Mouse (Mus musculus): ENCODE data around the gene Gsta3. TPM values are rescaled to one million over a fixed set of nuclear protein-coding genes. Genes with fewer than 3 reads are reported as not detected.

Gene Gsta3
- polyA plus RNA-seq (2012; rRNA removed) = 2.9 and 4.6 TPM in 2 replicates

DNA sequence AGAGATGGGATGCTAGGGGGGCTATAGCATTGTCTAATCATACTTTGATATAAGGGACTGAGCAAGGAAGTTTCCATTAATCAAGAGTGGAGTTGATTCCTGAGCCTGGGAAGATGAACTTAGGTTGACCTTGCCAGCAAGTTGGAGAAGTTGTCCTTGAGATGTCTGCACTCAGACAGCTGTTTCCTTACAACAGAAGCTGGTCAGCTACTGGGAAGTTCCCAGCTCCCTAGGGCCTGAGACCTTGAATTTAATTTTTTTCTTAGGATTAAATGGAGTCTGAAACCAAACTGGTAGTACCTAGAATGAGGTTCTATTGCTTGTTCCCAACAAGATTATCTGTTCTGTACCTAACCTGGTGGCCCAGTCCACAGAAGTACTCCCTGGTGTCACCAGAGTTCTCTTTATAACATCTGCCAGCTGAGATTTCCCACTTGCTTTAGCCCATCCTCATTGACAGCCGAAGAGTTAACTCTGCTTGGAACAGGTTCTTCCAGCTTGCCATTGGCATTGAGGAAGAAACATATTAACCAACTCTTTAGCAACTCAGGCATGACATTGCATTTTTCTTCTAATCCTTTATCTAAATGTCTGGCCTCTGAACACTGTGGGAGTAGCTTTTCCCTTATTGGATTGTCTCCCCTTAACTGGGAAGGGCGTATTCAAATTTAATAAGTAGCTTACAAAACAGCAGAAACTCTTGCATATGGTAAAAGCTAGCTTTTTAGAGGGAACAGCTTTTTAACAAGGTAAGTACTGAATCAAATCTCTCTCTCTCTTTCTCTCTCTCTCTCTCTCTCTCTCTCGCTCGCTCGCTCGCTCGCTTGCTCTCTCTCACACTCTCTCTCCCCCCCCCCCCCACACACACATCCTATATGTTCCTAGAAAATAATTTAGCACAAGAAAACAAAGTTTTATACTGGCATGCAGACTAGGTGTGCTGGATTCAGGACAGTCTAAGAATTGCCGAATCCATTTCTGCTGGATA lies at the start of gene Gsta3:
TSS of gene Gsta3 (plus strand) at position 679 of the 988 bp plus-strand sequence.

GRCm38 (mm10) chr1:21218489-21218919 lies 21.9 kb upstream of the Gsta3 start, which contains the start of gene Tmem14a:
Tmem14a (plus strand) TSS chr1:21218575.

Other genes starting within 250 kb of the Gsta3 start
- 1.6 and 1.7 TPM in 2 replicates for gene Tram2, start 161.4 kb upstream of the Gsta3 start, polyA plus RNA-seq (2012; rRNA removed)
- gene Tmem14a, start 22.0 kb upstream of the Gsta3 start, polyA plus RNA-seq (2012; rRNA removed) = 1.4 and 1.5 TPM in 2 replicates
- 0.04 TPM in 1 of 2 replicates, not detected in the other for gene Khdc1a, start 109.1 kb downstream of the Gsta3 start, polyA plus RNA-seq (2012; rRNA removed)
- not detected in 2 replicates for gene Khdc1c, start 127.7 kb downstream of the Gsta3 start, polyA plus RNA-seq (2012; rRNA removed)
- gene Khdc1b, start 143.0 kb downstream of the Gsta3 start, polyA plus RNA-seq (2012; rRNA removed) = not detected in 2 replicates